Mouse (Mus musculus) cerebellum, postnatal 4 days (tissue): ENCODE data around the gene Utp6.
"Not testable (repeated sequence)": the region's sequence is repeated elsewhere in the genome, so short reads cannot be mapped to it uniquely, and the experiment has no call there.

ENCODE experiments used
- DNase-seq, 2 experiments: peaks; one replicate each; pipeline ENCODE4 v3.0.0; 2022; ENCODE audit warnings: low spot score in 2 of 2, mixed read lengths in 1 of 2

Utp6 gene

DNA sequence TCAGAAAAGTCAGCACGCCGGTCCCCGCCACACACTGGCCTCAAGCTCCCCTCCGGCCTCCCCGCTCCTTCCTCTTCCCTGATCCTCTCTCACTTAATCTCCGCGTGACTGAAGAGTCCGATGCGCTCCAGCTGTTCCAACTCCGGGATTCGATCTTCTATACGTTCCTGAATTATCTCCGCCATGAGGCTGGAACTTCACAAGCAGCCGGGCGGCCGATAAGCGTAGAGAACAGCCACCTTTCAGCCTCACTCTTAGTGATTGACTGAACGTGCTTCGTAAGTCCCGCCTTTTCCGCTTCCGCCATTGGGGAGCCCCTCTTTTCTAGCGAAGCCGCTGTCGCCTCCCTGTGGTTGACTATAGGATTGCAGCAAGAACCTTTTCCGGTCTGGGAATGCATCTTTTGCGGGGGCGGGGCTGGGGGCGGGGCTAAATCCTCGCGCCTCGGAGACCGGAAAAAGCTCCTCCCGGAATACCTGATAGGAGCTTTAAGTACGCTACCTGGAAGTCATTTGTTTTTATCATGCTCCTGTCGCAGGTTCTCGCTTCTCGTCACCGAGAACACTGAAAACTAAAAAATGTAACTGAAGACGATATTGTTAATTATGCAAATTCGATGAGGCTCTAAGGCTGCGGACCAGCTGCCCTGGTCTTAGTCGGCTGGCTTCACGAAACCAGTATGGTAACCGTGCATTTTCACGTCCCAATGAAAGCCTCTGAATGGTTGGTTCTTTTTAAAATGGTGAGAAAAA is at the start of gene Utp6:
Gene Utp6 (minus strand): TSS at position 266 of the 752 bp plus-strand sequence.
- peak; percentile 99 for DNase-seq

DNA sequence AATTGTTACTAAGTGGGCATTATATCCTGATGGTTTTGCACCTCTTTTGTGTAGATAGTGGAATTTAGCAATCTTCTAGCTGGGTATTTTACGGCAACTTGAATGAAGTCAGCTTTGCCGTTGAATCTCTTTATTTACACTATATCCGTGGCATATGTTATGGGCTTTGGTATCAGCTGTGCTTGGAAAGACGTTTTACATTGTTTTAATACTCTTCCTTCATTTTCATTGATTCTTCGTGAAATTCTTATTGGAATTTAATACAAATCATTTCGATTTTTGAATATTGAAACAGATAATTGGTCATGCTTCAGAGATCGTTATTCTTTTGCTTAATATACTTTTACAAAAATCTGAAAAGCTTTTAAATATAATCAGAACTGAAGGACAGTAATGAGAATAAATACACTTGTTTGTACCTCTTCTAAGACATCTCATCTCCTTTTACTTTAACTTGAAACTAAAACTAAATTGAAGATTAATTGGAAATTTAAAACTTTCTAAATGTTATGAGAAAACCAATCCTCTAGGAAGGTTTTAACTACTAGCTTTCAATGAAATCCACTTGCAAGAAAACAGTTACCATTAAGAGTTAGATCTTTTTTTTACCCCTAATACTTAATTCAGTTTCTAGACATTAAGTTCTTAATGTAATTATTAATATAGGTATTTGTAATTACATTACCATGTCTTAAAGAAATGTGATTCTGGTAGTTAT is 32.2 kb upstream of the Utp6 start:
- no peak for DNase-seq

DNA sequence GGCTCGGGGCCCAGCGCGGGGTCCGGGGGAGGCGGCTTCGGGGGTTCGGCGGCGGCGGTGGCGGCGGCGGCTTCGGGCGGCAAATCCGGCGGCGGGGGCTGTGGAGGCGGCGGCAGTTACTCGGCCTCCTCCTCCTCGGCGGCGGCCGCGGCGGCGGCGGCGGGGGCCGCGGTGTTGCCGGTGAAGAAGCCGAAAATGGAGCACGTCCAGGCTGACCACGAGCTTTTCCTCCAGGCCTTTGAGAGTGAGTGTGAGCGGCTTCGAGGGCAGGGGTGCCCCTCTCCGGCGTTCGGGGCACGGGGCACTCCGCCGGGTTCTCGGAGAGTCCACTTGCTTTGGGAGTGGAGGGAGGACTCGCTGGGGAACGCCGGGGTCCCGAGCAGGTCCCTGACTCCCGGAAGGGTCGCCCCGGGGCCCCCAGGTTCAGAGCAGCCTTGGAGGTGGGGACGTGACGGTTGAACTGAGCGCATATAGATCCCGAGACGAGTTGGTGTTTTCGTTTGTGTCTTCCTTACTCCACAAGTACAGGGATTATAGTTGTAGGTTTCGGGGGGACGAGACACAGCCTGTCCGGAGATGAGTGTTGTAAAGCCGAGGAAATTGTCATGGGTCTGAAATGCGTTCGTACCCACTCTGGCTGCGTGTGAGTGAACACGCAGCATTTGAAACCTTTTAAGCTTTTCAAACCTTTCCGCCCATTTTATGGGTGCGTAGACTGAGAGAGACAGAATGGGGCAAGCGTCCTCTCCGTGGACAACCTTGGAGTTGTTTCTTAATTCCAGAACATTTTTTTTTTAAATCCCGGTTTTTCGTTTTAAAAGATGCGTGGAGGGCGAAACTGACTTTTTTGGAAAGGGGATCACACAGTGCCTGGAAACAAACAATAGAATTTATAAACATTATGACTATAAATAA is 31.4 kb upstream of the Utp6 start:
- DNase-seq = no peak

DNA sequence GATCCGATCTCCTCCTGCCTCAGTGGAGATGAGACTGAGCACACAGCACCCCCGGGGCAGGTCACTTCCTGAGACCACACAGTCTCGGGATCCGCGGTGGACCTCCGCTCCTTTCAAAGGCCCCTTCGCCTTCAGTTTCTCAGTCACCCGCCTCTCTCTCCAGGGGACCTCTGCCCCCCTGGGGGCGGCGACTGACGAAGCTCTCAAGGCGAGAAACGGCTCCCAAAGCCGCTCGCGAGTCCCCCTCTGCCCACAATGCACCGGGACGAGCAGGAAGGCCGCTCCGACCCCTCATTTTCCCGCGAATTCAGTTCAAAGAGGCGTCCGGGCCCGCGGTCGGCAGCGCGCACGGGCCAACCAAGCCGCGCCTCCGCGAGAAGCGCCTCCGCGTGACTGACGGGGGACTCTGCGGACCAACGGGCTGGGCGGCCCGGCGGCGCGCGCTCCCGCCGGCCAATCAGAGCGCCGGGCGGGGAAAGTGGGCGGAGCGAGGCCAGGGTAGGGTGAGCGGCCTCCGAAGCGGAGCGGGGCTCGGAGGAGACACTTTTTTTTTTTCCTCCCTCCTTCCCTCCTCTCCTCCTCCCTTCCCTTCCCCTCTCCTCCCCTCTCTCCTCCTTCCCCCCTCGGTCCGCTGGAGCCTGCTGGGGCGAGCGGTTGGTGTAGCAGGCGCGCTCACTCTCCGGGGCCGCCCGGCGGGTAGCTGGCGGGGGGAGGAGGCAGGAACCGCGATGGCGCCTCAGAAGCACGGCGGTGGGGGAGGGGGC is 30.6 kb upstream of the Utp6 start, which contains the start of gene Suz12:
Gene Suz12 (plus strand): TSS at position 515 of the 764 bp plus-strand sequence.
- DNase-seq = peak; percentile 90 to 98

DNA sequence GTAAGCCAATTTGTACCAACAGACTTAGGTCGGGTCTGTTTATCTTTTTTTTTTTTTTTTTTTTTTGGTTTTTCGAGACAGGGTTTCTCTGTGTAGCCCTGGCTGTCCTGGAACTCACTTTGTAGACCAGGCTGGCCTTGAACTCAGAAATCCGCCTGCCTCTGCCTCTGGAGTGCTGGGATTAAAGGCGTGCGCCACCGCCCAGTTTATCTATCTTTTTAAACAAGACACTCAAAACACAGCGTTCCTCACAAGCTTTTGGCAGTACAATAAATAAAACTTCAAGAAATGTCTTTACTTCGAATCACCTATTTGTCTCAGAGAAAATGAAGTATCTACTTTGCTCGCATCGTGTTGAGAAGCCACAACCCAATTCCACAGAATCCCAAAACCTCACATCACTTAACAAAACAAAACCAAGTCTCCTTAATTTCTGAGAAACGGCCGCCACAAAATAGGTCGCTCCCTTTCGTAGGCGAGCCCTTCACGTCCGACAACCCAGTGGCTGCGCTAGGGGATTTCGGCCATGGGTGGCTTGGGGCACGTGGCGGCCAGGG is 29.9 kb upstream of the Utp6 start:
- no peak for DNase-seq

DNA sequence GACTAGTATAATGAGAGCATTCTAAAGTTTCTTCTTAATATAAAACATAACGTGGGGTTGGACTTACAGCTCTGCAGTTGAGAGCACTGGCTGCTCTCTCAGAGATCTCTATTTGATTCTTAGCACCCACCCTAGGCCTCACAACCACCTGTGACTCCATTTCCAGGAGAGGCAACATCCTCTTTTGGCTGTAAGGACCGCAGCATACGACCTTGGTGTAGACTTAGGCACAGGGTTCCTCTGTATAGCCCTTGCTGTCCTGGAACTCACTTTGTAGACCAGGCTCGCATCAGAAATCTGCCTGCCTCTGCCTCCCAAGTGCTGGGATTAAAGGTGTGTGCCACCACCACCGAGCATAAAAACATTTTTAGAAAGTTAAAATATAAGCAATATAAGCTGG is 29.4 kb upstream of the Utp6 start:
- DNase-seq = no peak

DNA sequence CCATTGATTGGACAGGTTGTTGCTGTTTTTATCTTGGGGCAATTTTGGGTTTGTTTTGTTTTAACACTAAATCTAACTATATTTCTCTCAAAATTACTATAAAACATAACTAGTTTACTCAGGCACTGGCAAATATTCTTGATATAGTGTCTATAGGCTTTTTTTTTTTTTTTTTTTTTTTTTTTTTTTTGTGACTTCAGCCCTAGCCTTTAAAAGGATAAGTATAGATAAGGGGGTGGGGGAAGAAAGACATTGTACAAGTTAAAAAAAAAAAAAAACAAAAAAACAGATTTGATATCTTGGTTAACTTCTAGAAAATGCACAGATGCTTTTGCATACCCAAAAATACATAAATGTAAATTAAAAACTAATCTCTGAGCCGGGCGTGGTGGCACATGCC is 27.9 kb upstream of the Utp6 start:
- no peak for DNase-seq

DNA sequence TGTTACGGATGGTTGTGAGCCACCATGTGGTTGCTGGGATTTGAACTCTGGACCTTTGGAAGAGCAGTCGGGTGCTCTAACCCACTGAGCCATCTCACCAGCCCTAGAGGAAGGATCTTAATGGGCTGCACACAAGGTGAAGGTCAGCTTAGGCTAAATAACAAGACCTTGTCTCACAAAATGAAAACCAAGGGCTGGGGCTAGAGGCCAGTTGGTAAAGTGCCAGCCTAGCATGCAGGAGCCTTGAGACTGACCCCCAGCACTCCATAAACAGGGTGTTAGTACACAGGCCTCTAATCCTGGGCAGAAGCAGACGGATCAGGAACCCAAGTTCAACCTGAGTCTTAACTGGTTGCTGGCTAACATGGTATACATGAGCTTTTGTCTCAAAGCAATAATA is 25.7 kb upstream of the Utp6 start:
- no peak for DNase-seq

DNA sequence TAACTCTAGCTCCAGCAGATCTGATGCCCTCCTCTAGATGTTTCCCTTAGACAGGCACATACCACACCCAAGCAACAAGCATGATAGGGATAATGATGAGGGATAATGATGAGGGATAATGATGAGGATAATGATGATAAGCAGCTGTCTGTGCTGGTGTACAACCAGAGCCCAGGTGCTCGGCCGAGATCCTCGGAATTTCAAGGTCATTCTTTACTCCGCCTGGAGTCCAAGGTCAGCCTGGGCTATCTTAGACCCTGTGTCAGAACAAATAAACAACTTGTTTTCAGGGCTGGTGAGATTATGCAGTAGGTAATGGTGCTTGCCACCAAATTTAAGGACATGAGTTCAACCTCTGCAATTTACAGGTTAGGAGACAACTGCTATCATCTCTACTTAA is 24.7 kb upstream of the Utp6 start:
- DNase-seq = no peak

DNA sequence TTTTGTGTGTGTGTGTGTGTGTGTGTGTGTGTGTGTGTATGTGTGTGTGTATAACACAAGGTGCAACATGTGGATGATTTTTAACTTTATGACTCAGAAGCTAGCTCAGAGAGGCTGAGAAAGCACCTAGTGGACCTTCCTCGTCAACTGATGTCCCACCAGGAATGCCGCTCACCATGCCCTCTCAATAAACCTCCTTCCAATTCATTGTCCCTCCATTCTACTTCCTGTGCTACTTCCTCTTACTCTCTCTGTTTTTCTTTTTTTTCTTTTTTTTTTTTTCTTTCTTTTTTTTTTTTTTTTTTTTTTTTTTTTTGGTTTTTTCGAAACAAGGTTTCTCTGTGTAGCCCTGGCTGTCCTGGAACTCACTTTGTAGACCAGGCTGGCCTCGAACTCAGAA is 15.6 kb upstream of the Utp6 start:
- DNase-seq = not testable (repeated sequence)

DNA sequence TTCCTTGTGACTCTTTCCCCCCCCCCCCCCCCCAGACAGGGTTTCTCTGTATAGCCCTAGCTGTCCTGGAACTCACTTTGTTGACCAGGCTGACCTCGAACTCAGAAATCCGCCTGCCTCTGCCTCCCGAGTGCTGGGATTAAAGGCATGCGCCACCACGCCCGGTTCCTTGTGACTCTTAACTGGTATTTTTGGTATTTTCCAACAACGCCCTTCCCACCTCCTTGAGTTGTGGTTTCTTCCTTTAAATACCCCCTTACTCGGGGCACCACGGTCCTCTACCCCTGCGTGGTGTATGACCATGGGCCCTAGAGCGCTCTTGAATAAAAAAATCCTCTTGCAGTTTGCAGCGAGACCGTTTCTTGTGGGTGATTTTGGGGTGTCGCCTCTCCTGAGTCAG is 14.9 kb upstream of the Utp6 start:
- not testable (repeated sequence) for DNase-seq

DNA sequence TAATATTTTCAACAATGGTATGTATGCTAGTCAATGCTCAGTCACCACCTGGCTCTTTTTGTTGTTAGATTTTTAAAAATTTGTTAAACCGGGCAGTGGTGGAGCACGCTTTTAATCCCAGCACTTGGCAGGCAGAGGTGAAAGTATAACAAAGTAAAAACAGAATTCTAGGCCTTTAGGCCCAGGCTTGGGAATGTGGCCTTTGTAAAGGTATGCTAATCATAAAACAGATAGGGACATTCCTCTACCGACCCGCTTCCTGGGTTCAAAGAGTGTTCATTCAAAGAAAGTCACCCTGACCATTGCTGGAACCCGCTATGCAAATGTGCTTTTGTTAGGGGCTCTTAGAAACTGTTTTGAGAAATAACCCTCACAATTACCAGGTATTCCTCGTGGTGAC is 14.5 kb upstream of the Utp6 start:
- DNase-seq = not testable (repeated sequence)

DNA sequence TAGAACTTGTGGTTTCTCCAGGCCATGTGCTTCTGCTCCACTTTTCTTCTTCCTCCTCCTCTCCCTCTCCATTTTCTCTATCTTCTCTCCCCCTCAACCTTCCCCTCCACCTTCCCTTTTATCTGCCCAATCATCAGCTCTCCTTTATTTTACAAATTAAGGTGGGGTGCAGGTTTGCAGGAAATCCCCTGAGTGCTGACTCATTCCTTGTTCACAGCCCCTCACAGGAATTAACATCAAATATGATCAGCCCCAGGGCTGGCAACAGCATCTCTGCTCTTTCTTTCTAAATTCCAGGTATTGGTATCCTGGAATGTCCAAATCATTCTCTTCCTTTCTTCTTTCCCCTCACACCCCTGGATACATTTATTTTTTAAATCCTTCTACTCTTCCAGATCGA is 14.0 kb upstream of the Utp6 start:
- DNase-seq = no peak

DNA sequence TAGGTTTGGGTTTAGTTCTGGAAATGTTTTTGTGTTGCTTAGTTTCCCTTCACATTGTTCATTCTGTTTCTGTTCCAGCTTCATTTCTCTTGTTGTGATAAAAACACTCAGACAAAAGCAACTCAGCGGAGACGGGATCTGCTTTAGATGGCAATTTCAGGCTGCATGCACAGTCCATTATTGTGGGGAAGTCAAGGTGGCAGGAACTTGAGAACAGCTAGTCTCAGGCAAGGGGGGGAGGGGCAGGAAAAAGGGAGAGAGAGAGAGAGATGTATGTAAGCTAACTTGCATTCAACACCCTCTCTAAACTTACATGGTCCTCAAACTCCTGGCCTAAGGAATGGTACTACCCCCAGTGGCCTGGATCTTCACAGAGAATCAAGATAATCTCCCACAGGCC is 13.2 kb upstream of the Utp6 start:
- DNase-seq = no peak

DNA sequence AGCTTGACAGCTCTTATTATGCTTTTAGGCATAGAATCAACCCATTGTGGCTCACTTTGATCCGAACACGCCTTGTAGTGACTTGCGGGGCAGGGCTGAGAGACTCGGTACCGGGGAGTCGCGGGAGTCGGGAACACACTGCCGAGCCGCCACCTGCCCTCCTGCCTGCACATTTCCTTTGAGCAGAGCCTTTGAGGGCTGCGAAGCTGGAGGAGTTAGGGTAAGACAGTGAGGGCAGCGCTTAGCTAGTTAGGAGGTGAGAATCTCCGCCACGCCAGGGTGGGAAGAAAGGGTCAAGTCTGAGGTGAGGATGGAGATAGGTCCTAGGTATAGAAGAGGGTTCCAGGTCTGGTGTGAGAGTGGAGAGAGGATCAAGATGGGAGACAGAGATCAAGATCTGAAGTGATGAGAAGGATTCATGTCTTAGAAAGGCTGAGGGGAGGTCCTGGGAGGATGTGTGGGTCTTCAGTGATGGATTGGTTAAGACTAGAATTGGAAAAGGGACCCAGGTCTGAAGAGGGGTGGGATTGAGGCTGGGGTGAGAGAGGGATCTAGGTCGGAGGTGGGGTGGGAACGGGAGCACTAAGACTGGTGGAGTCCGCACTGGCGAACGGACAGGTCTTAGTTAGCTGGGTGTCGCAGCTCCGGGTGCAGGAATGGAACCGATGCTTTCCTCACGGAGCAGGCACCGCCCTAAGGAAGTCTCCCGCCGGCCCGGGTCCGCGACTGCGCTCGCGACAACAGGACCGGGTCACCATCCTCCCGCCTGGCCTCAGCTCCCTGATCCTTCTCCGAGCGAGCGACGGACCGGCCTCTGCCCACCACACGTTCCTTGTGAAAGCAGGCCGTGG is 11.7 kb upstream of the Utp6 start:
- DNase-seq = peak in 1 of 2 experiments; percentile 39

DNA sequence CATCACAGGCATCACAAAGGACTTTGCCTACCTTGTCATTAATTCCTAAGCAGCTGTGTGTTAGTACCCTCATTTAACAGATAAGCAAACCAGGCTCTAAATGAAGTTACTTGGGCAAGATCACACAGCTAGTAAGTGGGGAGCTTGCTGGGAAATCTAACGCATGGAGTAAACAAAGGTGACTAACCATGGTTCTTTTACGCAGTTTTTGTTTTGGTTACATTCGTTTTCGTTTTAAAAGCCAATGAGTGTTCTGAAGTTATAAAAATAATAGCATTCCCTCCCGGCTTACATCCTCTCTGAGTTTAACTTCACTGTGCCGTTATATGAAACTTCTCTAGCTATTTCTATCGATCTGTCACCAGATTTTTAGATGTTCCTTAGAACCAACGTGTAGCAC is 10.9 kb upstream of the Utp6 start:
- DNase-seq = no peak

DNA sequence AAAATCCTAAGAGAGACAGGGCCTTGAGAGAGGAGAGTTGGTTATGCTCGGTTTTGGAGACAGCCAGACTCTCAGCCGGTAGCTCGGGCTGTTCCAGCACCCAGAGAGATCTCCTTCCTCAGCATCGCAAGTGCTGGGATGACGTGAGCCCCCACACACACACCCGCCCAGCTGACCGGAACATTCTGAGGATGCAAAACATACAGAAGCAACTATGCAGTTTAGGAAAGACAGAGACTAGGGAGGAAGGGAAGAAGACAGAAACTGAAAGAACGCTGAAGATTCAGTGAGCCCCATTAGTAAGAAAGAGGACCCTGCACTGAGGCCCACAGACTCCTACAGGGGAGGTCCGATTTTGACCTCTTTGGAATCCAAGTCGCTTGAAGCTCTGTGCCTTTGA is 5.6 kb upstream of the Utp6 start:
- no peak for DNase-seq

DNA sequence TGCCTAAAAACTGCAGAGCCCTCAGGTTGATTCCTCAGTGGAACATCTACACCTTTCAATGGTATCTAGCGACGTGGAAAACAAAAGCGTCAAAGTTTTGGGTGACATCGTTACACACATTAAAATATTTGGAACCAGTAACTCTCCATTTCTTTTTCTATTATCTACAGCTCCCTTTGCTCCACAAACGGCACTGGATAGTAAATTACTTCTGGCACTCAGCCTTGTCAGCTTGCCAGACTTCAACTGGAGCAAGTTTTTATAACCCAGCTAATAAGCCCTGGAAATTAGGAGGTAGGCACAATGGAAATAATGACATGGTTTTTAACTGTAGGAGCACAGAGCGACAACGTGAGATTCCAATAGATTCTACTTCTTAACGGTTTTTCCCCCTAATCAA is 3.7 kb upstream of the Utp6 start:
- peak in 1 of 2 experiments; percentile 12 for DNase-seq

DNA sequence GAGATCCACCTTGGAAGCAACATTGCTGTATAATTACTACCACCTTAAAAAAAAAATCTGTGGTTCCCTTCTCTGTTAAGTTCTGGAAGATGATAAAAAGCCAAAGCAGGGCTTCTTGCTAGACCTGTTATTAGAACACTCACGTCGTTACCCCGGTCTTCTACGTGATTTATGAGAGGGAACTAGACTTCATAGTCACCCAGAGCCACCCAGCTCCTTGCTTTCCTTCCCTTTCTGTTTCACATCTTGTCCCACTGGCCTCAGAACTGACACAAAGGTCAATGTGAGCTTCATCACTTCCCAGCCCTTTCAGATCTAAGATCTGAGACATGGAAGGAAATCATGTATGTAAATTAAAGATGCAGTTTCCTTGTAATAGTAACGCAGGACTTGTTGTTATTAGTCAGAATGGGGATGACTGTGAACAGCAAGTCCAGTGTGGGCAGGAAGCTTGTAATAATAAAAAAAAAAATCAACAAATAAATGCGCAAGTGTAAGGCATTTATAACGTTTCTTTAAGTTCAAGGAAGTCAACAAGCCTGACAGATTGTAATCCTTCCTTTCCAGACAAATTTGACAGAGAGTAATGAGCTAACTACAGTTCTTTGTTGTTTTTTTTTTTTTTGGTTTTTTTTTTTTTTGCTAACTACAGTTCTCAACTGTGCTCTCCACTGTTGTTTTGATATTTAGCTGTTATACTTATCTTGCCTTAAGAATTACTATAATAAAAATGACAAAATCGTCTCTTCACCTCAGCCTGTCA is 1.2 kb upstream of the Utp6 start:
- DNase-seq = no peak

DNA sequence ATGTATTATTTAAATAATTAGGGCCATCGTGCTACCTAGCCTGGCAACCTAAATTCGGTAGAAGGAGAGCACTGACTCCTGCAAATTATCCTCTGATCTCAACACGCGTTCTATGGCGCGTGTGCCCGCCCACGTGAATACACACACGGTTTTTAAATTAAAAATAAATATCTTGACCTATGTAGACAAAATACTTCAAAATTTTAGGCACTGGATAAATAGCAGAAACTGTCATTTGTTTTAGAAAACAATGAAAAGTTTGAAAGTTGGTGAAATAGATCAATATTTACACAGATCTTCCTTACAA is 640 bp upstream of the Utp6 start:
- no peak for DNase-seq
